Mouse (Mus musculus) bone marrow macrophage, adult 2 months (primary cell): ENCODE measurements around the gene Vmn1r73. TPM values are rescaled to one million over a fixed set of nuclear protein-coding genes. Genes with fewer than 3 reads are reported as not detected.

Source experiments
- H3K27ac ChIP-seq: 2 replicates; pipeline ENCODE4 v1.5.1; 2012; ENCODE audit warnings: low read depth, low read length; ENCODE audit not compliant: insufficient read depth
- H3K4me1 ChIP-seq: 2 replicates; pipeline ENCODE4 v1.6.1; 2012; ENCODE audit warnings: low read length; ENCODE audit not compliant: control insufficient read depth, insufficient read depth
- H3K4me3 ChIP-seq: 2 replicates; pipeline ENCODE4 v1.5.1; 2012; ENCODE audit warnings: mild to moderate bottlenecking, low read length, moderate library complexity; ENCODE audit not compliant: insufficient read depth
- POLR2A ChIP-seq: IDR thresholded peaks from 2 replicates; pipeline ENCODE4 v1.6.1; 2012; ENCODE audit warnings: mild to moderate bottlenecking, low read depth, low read length, borderline replicate concordance
- polyA plus RNA-seq: library from polyadenylated mRNA; stranded (reverse); fragments of >200 nt; gene quantifications from 2 replicates; pipeline ENCODE4 v1.2.4, GENCODE M21; 2012; ENCODE audit not compliant: missing spikeins, insufficient read depth, insufficient read length

Gene Vmn1r73
- not detected in 2 replicates for polyA plus RNA-seq

DNA sequence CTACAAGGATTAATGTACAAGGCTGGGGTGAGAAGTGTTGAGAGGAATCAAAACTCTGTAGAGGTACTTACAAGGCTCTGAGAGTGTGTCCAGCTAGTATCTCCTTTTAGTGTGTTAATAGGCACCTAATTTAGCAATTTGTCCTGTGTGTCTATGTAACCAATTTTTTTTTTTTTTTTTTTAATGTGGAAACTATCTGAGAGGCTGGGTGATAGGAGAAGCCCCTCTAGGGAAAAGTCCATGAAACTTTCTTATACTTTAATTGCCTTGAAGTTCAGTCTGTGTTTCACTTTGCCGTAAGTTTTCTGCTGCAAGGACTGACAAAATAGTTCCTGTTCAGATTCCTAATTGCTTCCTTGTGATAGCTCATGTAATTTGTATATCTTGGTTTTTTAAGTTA is at the start of gene Vmn1r73:
Gene Vmn1r73, plus strand, starts transcription at position 301 of the 400 bp plus-strand sequence.
- H3K27ac ChIP-seq: no peak within 1 kb of the TSS
- no peaks in the 10 kb centered on the region for H3K4me1 ChIP-seq
- TF ChIP-seq POLR2A: no peak
- no peak within 1 kb of the TSS for H3K4me3 ChIP-seq

Other genes with a start within 250 kb of the Vmn1r73 start
- gene Zscan4-ps2, start 216.0 kb upstream of the Vmn1r73 start, polyA plus RNA-seq: not detected in 2 replicates
- not detected in 2 replicates for gene Zscan4-ps3, start 121.0 kb upstream of the Vmn1r73 start, polyA plus RNA-seq
- gene Vmn1r72, start 50.1 kb upstream of the Vmn1r73 start, polyA plus RNA-seq: 0.12 TPM in 1 of 2 replicates, not detected in the other
- gene Vmn1r74, start 103.7 kb downstream of the Vmn1r73 start, polyA plus RNA-seq: not detected in 2 replicates
- not detected in 2 replicates for gene Vmn1r75, start 144.4 kb downstream of the Vmn1r73 start, polyA plus RNA-seq
- gene Vmn1r76, start 207.9 kb downstream of the Vmn1r73 start, polyA plus RNA-seq: not detected in 2 replicates